Mouse (Mus musculus): Measurements from ENCODE around the gene 2310061I04Rik.

2310061I04Rik gene

DNA sequence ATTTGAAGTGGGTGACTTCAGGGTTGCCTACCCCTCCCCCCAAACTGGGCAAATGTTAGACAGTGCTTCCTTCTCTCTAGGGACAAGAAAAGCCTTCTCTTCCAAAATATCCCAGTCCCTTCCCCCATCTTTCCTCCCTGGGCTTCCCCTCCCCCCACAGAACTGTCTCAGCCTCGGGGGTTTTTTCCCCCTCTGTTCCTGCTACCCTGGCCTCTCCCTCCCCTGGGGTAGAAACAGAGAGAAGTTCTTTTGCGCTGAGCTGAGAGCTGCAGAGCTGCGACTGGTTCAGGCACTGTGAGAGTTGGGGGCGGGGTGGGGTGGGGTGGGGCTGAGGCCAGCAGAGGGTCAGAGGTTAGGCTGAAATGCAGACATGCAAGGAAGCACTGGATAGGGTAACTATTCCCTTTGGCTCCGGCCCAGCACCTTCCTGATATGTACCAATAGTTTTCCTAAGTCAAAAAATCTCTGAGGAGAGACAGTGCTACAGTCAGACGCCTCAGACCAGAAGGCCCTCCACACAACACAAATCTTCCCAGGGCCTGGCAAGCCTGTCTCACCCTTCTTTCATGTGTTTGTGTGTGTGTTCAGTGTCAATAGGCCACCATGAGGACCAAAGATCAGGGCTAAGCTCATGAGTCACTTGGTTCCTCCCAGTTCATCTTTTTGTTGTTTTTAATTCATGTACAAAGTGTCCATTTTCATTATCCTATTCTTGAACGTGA lies 27.7 kb downstream of the 2310061I04Rik start:
- peak; percentile 62 for DNase-seq

DNA sequence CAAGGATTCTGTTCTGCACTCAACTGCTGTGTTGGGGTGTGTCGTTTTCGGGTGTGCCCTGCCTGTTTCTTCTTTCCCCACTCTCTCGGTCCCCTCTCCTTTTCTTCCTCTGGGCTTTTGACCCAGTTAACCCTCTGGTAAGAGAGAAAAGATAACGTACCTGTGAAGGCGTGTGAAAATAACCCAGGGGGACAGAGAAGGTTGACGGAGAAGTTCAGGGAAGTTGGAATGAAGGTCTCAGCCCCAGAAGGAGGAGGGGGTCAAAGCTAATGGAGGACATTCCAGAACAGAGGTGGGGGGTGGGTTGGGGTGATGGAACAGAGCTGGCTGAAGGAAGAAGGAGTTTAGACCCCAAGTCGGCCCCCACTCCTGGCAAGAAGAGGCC lies 28.3 kb downstream of the 2310061I04Rik start:
- no peak for DNase-seq

DNA sequence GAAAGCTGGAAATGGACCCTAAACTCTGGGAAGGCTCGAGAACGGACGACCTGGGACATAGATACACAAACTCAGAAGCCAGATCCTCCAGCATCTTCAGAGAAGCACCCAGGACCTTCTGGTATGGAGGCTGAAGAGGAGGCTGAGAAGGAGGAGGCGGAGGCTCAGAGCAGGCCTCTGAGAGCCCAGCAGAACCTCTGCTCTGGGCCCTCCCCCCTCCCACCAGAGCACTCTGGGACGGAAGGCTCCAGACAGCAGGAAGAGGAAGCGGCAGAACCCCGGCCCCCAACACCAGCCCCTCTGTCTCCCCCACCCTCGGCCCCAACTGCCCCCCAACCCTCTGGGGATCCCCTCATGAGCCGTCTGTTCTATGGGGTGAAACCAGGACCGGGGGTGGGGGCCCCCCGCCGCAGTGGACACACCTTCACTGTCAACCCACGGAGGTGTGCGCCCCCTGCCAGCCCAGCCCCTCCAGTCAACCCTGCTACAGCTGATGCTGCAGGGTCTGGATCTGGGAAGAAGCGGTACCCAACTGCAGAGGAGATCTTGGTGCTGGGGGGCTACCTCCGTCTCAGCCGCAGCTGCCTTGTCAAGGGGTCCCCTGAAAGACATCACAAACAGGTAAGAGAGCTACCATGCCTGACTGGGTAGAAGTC lies 28.9 kb downstream of the 2310061I04Rik start:
- peak; percentile 74 for DNase-seq

DNA sequence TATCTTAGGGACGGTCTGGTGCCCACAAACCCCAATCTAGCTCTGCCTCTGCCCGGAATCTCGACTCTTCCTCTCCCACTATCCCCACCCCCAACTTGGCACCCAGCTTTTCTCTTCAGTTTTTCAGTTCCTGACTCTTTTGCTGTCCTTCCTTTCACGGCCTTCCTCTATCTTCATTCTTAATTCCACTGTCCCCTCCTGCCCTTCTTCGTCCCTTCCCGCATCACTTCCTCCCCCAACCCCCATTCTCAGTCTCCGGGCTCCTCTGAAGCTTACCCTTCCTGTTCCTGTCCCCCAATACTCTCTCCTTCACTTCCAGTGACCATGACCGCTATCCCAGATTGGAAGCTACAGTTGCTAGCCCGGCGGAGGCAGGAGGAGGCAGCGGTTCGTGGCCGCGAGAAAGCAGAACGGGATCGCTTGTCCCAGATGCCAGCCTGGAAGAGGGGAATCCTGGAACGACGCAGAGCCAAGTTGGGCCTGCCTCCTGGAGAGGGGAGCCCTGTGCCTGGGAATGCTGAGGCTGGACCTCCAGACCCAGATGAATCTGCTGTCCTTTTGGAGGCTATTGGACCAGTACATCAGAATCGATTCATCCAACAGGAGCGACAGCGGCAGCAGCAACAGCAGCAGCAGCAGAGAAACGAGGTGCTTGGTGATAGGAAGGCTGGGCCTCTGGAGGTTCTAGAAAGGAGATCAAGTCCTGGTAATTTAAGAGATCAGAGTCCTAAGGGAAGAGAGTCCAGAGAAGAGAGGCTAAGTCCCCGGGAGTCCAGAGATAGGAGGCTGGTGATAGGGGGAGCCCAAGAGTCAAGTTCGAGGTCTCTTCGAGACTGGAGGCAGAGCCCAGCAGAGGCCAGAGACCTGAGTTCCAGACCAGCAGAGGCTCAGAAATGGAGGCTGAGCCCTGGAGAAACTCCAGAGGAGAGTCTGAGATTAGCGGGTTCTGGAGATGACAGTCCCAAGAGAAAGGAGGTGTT lies 30.0 kb downstream of the 2310061I04Rik start:
- peak; percentile 73 for DNase-seq

DNA sequence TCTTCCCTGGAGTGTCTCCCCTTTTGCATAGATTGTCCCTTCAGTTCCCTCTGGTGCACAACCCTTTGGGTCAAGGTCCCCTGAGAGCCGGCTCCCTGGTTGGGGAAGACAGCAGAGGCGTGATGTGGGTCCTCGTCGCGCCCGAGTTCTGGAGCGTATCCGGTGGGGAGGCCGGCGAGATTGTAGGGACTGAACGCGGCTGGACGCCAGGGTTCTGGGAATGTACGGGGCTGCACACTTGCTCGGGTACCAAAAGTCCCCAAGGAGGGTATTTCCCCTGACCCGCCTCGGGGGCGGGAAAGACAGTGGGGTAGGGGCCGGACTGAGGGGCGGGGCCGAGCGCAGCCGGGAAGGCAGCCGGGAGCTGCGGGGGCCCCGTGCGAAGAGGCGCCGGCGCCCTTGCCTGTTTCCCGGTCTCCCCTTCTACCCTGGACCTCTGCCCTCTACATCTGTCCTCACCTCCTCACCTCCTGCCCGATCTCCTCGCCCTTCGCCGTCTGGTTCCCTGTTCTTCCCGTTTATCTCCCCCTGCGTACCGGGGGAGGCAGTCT lies 30.9 kb downstream of the 2310061I04Rik start:
- peak; percentile 68 for DNase-seq

DNA sequence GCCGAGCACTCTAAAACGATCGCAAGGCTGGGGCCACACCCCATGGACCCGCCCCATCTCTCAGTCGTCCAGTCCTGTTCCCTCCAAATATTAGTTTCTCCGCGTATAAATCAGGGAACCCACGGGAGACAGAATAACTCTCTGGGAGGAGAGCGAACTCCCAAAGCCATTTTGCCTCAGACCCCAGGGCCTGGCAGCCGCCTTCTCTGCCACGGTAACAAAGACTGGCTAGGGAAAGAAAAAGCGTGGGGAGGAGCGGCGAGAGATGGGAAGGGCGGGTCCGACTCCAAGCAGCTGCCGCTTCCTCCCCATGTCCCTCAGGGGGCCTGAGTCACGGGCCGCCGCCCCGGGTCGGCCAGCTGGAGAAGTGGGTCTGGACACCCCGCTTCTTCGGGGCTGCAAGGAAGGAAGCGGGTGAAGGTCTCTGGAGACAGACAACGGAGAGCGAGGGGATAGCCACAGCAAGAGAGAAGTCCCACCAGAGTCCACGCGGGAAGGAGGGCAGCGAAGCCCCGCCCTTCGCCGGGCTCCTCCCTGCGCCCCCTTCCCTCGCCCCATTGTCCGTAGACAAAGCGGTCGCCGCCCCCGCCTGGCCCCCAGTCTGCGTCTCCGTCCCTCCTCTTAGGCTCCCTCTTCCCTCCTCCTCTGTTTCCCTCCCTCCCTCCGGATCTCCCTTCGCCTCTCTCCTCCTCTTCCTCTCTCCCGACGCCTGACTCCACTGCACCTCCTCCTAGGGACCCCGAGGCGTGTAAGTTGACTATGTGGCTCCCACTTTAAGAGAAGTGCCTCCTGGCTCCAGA lies 31.6 kb downstream of the 2310061I04Rik start, which contains the start of gene Ppp1r18:
Gene Ppp1r18, plus strand, starts transcription at position 113 of the 800 bp plus-strand sequence.
- peak; percentile 67 for DNase-seq

DNA sequence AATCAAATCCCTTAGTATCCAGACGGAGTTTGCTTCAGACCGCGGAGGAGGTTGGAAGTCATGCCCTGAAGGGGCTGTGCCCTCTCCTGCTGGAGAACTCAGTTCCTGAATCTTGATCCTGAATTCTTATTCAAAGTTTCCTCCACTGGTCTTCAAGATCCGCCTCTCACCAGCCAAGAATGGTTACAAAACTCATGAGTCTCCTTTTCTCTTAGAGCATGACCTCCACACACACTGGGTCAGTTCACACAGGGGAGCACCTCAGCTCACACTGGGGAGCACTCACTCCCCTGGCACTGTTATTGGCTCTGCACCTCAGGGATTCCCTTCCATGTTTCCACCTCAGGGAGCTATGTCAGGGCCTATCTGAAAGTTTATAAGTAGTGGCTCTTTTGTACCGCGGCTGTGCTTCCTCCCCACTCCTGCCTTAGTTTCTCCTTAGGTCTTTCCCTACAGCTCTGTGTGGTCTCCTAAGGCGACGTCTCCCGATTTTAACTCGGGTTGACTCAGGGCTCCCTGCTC lies 32.3 kb downstream of the 2310061I04Rik start:
- DNase-seq, result no peak

DNA sequence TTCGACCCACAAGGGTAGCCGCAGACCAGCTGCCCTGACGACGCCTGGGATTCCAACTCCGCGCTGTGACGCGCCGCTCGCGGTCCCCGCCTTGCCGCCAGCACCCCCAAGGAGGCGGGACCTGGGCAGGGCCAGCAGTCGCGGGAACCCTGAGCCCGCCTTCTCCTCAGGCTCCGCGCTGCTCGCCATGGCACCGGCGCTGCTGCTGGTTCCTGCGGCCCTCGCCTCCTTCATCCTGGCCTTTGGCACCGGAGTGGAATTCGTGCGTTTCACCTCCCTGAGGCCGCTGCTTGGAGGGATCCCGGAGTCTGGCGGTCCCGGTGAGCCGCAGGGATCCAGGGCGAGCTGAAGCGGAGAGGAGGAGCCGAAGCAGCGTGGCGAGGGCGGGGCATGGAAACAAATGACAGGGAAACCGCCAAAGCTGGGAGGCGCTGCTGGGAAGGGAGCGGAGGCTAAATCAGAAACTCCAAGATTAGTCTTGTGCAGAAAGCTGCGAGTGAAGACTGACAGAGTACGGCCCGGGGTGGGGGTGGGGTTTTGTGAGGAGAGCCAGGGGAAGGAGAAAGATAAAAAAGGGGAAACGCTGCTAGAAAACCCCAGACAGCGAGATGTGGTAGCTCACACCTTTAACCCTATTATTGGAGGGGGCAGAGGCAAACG lies 35.9 kb downstream of the 2310061I04Rik start, which contains the start of gene Nrm:
Gene Nrm, plus strand, starts transcription at position 121 of the 660 bp plus-strand sequence.
- DNase-seq, result peak; percentile 87

DNA sequence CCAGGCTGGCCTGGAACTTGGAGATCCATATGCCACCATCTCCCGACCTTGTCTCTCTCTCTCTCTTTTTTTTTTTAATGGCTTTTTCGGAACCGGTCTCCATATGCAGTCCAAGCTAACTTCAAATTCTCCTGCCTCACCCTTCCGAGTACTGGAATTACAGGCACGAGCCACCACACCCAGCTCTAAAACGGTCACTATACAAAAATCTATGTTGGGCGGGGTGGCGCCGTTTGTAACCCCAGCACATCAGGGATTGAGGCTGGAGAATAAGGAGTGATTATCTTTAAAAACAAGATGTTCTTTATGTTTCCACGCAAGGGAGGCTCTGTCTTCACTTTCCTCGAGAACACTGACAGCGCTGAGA lies 36.4 kb downstream of the 2310061I04Rik start:
- no peak for DNase-seq

DNA sequence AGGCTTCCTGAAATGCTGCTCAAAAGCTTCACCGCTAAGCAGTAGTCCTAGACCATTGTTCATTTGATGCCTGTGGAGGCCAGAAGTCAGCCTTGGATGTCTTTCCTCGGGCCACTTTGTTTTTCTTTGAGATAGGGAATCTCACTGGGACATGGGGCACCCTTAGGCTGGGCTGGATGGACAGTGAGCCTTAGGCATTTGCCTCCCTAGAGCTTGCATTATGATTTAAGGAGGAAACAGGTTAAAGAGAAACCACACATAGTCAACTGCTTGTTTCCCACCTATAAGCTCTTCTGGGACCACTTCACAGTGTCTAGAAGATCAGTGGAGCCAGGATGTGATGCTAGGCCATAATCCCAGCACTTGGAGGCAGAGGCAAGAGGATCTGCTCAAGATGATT lies 37.4 kb downstream of the 2310061I04Rik start:
- no peak for DNase-seq

DNA sequence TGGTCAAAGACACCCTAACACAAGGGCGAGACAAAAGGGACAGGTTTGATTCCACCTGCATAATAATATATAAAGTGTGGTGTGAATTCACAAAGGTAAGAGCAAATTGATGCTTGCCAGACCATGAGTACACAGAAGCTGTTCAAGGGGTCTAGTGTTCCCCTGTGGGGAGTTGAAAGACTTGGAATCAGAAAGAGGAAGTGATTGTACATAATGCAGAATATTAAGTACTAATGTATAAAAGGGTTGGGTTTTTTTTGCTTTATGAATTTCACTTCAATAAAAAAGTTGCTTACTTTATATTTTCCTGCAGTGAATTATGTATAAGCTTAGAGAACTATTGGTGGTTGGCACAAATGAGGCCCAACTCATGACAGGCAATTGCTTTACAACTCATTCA lies 37.9 kb downstream of the 2310061I04Rik start:
- DNase-seq, result no peak

DNA sequence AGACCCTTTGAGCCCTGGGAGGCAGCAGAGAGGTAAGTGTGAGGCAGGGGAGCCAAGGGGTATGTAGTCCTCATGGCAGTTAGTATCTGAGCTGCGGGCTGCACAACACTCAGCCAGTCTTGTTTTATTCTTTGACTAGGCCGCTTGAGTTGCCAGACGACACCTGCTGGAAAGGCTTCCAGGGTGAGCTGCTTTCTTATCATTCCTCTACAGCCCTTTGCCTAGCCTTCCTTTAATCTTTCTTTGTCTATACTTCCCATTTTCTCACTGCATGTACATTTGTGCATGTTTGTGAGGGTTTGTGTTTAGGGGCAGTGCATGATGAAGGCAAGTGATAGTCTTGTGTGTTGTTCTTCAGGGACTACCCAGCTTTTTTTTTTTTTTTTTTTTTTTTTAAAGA lies 46.3 kb downstream of the 2310061I04Rik start:
- DNase-seq, result no peak

DNA sequence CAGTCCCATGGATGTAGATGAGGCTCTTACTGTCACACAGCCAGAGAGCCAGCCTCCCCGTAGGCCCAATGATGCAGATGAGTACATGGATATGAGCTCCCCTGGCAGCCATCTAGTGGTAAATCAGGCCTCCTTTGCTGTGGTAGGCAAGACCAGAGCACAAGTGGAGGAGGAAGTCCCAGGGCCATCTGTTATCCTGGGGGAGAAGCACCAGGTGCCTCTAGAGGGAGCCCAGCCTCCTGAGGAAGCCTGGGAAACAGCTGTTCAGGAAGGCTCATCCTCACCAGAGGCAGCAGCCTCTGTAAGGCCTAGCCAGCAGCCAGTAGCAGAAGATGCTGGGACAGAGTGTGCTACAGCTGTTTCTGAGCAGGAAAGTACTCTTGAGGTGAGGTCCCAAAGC lies 49.1 kb downstream of the 2310061I04Rik start:
- DNase-seq, result no peak

DNA sequence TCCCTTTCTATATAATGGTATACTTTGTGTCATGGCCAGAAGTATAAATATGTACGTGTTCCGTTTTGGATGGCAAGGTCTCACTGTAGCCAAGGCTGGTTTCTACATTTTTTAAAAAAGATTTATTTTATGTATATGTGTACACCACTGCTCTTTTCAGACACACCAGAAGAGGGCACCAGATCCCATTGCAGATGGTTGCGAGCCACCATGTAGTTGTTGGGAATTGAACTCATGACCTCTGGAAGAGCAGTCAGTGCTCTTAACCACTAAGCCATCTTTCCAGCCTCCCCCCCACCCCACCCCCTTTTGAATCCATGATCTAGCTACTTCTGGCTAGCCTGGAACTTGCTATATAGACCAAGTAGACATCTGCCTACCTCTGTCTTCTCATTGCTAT lies 53.7 kb downstream of the 2310061I04Rik start:
- DNase-seq, result no peak
